Mouse (Mus musculus): ENCODE results near the gene Ppwd1. TPM values are rescaled to one million over a fixed set of nuclear protein-coding genes. Genes with fewer than 3 reads are reported as not detected.

Ppwd1 gene
- total and polyA plus RNA-seq, 2 experiments from 2014 or later: 5.3 to 6.7 TPM

GRCm38 (mm10) chr13:104172498-104172897 lies 56.1 kb downstream of the Ppwd1 start:
- Histone ChIP-seq H3K9me3 (ENCODE audit: low read length) (no peaks in the 10 kb centered on the region), H3K4me2 (ENCODE audit: low read depth, low read length, poor library complexity, severe bottlenecking) (no peak overlapping the region), H3K4me1 (ENCODE audit: insufficient read depth, low read length) (no peaks in the 10 kb centered on the region), H3K4me3 (ENCODE audit: low read depth, low read length) (no peak overlapping the region), H3K9ac (replicated peaks; ENCODE audit: low read length, poor library complexity, severe bottlenecking) (no peak overlapping the region), H3K36me3 (ENCODE audit: insufficient read depth, low read length) (peaks cover 8% of the 10 kb centered on the region; the same call in 1 of the 2 replicates), H3K27me3 (ENCODE audit: insufficient read depth, low read length) (no peaks in the 10 kb centered on the region), H3K27ac (ENCODE audit: low read depth, low read length) (no peak overlapping the region)
- ATAC-seq (ENCODE audit: low FRiP score): no peak
- DNase-seq (ENCODE audit: low spot score): no peak
- no peak for TF ChIP-seq CTCF (IDR thresholded peaks at IDR 0.05)

GRCm38 (mm10) chr13:104171711-104172110 lies 56.9 kb downstream of the Ppwd1 start:
- no peaks in the 10 kb centered on the region for H3K4me1 ChIP-seq (ENCODE audit: insufficient read depth, low read length)
- H3K27me3 ChIP-seq (ENCODE audit: insufficient read depth, low read length): no peaks in the 10 kb centered on the region
- no peak overlapping the region for H3K4me2 ChIP-seq (ENCODE audit: low read depth, low read length, poor library complexity, severe bottlenecking)
- peaks cover 11% of the 10 kb centered on the region; the same call in 1 of the 2 replicates for H3K36me3 ChIP-seq (ENCODE audit: insufficient read depth, low read length)
- no peak overlapping the region for H3K4me3 ChIP-seq (ENCODE audit: low read depth, low read length)
- no peak for TF ChIP-seq CTCF (IDR thresholded peaks at IDR 0.05)
- 93% methylated on average over 5 of the region's 5 CpGs for WGBS
- H3K27ac ChIP-seq (ENCODE audit: low read depth, low read length): no peak overlapping the region
- ATAC-seq (ENCODE audit: low FRiP score) (no peak), DNase-seq (ENCODE audit: low spot score) (no peak)
- H3K9me3 ChIP-seq (ENCODE audit: low read length): no peaks in the 10 kb centered on the region
- no peak overlapping the region for H3K9ac ChIP-seq (replicated peaks; ENCODE audit: low read length, poor library complexity, severe bottlenecking)

GRCm38 (mm10) chr13:104155686-104156085 lies 73.0 kb downstream of the Ppwd1 start:
- ATAC-seq (ENCODE audit: low FRiP score) (no peak), DNase-seq (ENCODE audit: low spot score) (no peak)
- no peaks in the 10 kb centered on the region for H3K9me3 ChIP-seq (ENCODE audit: low read length)
- H3K4me3 ChIP-seq (ENCODE audit: low read depth, low read length): no peak overlapping the region
- peaks cover 18% of the 10 kb centered on the region for H3K36me3 ChIP-seq (ENCODE audit: insufficient read depth, low read length)
- TF ChIP-seq CTCF (IDR thresholded peaks at IDR 0.05): no peak
- no peak overlapping the region for H3K4me2 ChIP-seq (ENCODE audit: low read depth, low read length, poor library complexity, severe bottlenecking)
- no peak overlapping the region for H3K9ac ChIP-seq (replicated peaks; ENCODE audit: low read length, poor library complexity, severe bottlenecking)
- 91% methylated on average over 1 of the region's 1 CpGs for WGBS
- H3K27me3 ChIP-seq (ENCODE audit: insufficient read depth, low read length): no peaks in the 10 kb centered on the region
- H3K27ac ChIP-seq (ENCODE audit: low read depth, low read length): no peak overlapping the region
- no peaks in the 10 kb centered on the region for H3K4me1 ChIP-seq (ENCODE audit: insufficient read depth, low read length)

Other genes starting within 250 kb of the Ppwd1 start
- 91.3 and 94.1 TPM in 2 replicates for gene Nln, start 119.2 kb downstream of the Ppwd1 start, total RNA-seq (2014; rRNA removed)
- gene Nln, start 119.2 kb downstream of the Ppwd1 start, polyA plus RNA-seq (2015; fragmentation: Nextera tagmentation; extraction: Ambion mirVana): 59.2 and 60.2 TPM in 2 replicates
- gene Sgtb, start 119.1 kb downstream of the Ppwd1 start, total RNA-seq (2014; rRNA removed): 32.5 and 33.0 TPM in 2 replicates
- gene Sgtb, start 119.1 kb downstream of the Ppwd1 start, polyA plus RNA-seq (2015; fragmentation: Nextera tagmentation; extraction: Ambion mirVana): 19.8 and 21.2 TPM in 2 replicates
- gene Trappc13, start 50.4 kb downstream of the Ppwd1 start, total RNA-seq (2014; rRNA removed): 35.1 and 41.9 TPM in 2 replicates
- gene Trappc13, start 50.4 kb downstream of the Ppwd1 start, polyA plus RNA-seq (2015; fragmentation: Nextera tagmentation; extraction: Ambion mirVana): 45.1 and 46.2 TPM in 2 replicates
- gene Trim23, start 50.0 kb downstream of the Ppwd1 start, total RNA-seq (2014; rRNA removed): 36.1 and 49.0 TPM in 2 replicates
- gene Trim23, start 50.0 kb downstream of the Ppwd1 start, polyA plus RNA-seq (2015; fragmentation: Nextera tagmentation; extraction: Ambion mirVana): 31.7 and 31.8 TPM in 2 replicates
- gene Cenpk, start 232 bp downstream of the Ppwd1 start, total RNA-seq (2014; rRNA removed): 2.8 and 3.6 TPM in 2 replicates
- gene Cenpk, start 232 bp downstream of the Ppwd1 start, polyA plus RNA-seq (2015; fragmentation: Nextera tagmentation; extraction: Ambion mirVana): 8.6 and 9.8 TPM in 2 replicates
- gene Adamts6, start 59.0 kb upstream of the Ppwd1 start, total RNA-seq (2014; rRNA removed): 4.6 and 5.6 TPM in 2 replicates
- 0.33 and 0.38 TPM in 2 replicates for gene Adamts6, start 59.0 kb upstream of the Ppwd1 start, polyA plus RNA-seq (2015; fragmentation: Nextera tagmentation; extraction: Ambion mirVana)